18 mouse cellular contexts compared by ENCODE assay signal in genomic region chr11:60541831-60542230, GRCm38 (mm10). TPM values are rescaled to one million over a fixed set of nuclear protein-coding genes. Genes with fewer than 3 reads are reported as not detected.
DNase-seq lines count a peak whose midpoint lies in the region; ATAC-seq lines count a peak whose summit lies in the region.
"Had no signal": no experiment of that assay in that cellular context is flagged by ENCODE, and none has a peak within 500 bp of the region (broad histone marks: within the 10 kb centered on the region; RNA-seq: fewer than 3 reads in every experiment).

No protein-coding gene starts in this region.

- H3K4me3 ChIP-seq in heart, embryonic 11.5 days (ENCODE audit: low read depth, low read length): no peak overlapping the region
- no peak overlapping the region for H3K4me3 ChIP-seq in heart, embryonic 10.5 days
- no peak overlapping the region for H3K4me3 ChIP-seq in intestine, embryonic 15.5 days (replicated peaks)
- H3K4me3 ChIP-seq in intestine, embryonic 16.5 days (ENCODE audit: low read length): no peak overlapping the region
- H3K4me3 ChIP-seq: layer of hippocampus, adult 2 months; limb, embryonic 12.5 days; liver, embryonic 15.5 days; stomach, embryonic 15.5 days had no signal

- no peak overlapping the region for H3K9ac ChIP-seq in heart, embryonic 11.5 days (ENCODE audit: low read depth, low read length)
- H3K9ac ChIP-seq in intestine, embryonic 15.5 days: no peak overlapping the region
- H3K9ac ChIP-seq in intestine, embryonic 16.5 days (ENCODE audit: low read depth, low read length): no peak overlapping the region
- H3K9ac ChIP-seq: limb, embryonic 12.5 days; stomach, embryonic 15.5 days had no signal

- 88% methylated on average over 6 of the region's 6 CpGs for WGBS in heart, embryonic 11.5 days (ENCODE audit: insufficient replicate concordance)
- WGBS in heart, embryonic 10.5 days: 87% methylated on average over 6 of the region's 6 CpGs
- 83% methylated on average over 6 of the region's 6 CpGs for WGBS in intestine, embryonic 15.5 days
- WGBS in intestine, embryonic 16.5 days: 79% methylated on average over 6 of the region's 6 CpGs

- H3K36me3 ChIP-seq in heart, embryonic 11.5 days (ENCODE audit: control insufficient read depth, insufficient read depth, low read length): no peaks in the 10 kb centered on the region
- peaks cover 25% of the 10 kb centered on the region for H3K36me3 ChIP-seq in heart, embryonic 10.5 days
- 0 out of 2 replicates have a peak, but pooled peaks cover 2% of the 10 kb centered on the region for H3K36me3 ChIP-seq in intestine, embryonic 15.5 days
- H3K36me3 ChIP-seq in intestine, embryonic 16.5 days (ENCODE audit: control insufficient read depth, insufficient read depth, low read length): peaks cover 4% of the 10 kb centered on the region; the same call in 1 of the 2 replicates

- no peak for ATAC-seq in heart, embryonic 11.5 days (replicated peaks; ENCODE audit: insufficient number of reproducible peaks, low FRiP score, low TSS enrichment)
- no peak for ATAC-seq in intestine, embryonic 15.5 days
- no peak for ATAC-seq in intestine, embryonic 16.5 days

- DNase-seq in heart, embryonic 10.5 days (ENCODE audit: low spot score): no peak
- DNase-seq in testis, postnatal 10 days (ENCODE audit: low spot score): peak; percentile 26
- no peak for DNase-seq in testis, postnatal 14 days (ENCODE audit: low spot score)
- DNase-seq in cerebellum, postnatal 36 days: no peak
- DNase-seq: adrenal gland, postnatal 25 days; cerebellum, adult 2 months; heart, postnatal 4 days; kidney, adult 11 months; kidney, postnatal 10 days; lung, postnatal 10 days; right cerebral cortex, postnatal 14 days had no signal

- H3K4me2 ChIP-seq in heart, embryonic 11.5 days: peak overlapping the region; percentile 4; the same call in 1 of the 2 replicates
- peak overlapping the region; percentile 12 for H3K4me2 ChIP-seq in intestine, embryonic 15.5 days (replicated peaks)
- no peak overlapping the region for H3K4me2 ChIP-seq in intestine, embryonic 16.5 days (ENCODE audit: low read depth, low read length)

- H3K4me1 ChIP-seq in heart, embryonic 11.5 days (ENCODE audit: control insufficient read depth, insufficient read depth, low read length): peaks cover 27% of the 10 kb centered on the region
- peaks cover 45% of the 10 kb centered on the region for H3K4me1 ChIP-seq in heart, embryonic 10.5 days
- H3K4me1 ChIP-seq in intestine, embryonic 15.5 days (replicated peaks): peaks cover 33% of the 10 kb centered on the region
- H3K4me1 ChIP-seq in intestine, embryonic 16.5 days (ENCODE audit: control insufficient read depth, insufficient read depth, low read length): peaks cover 30% of the 10 kb centered on the region

- H3K27me3 ChIP-seq in heart, embryonic 11.5 days (ENCODE audit: control insufficient read depth, insufficient read depth, low read length): no peaks in the 10 kb centered on the region
- H3K27me3 ChIP-seq in heart, embryonic 10.5 days (ENCODE audit: insufficient read depth, poor library complexity, severe bottlenecking): no peaks in the 10 kb centered on the region
- no peaks in the 10 kb centered on the region for H3K27me3 ChIP-seq in intestine, embryonic 15.5 days (replicated peaks)
- no peaks in the 10 kb centered on the region for H3K27me3 ChIP-seq in intestine, embryonic 16.5 days (replicated peaks; ENCODE audit: control insufficient read depth, insufficient read depth, low read length)
- H3K27me3 ChIP-seq: limb, embryonic 12.5 days; liver, embryonic 15.5 days; stomach, embryonic 15.5 days had no signal

- no peak overlapping the region for H3K27ac ChIP-seq in heart, embryonic 11.5 days (ENCODE audit: low read depth, low read length)
- no peak overlapping the region for H3K27ac ChIP-seq in heart, embryonic 10.5 days
- no peak overlapping the region for H3K27ac ChIP-seq in intestine, embryonic 15.5 days
- H3K27ac ChIP-seq in intestine, embryonic 16.5 days (ENCODE audit: low read length): no peak overlapping the region
- H3K27ac ChIP-seq: layer of hippocampus, adult 2 months; limb, embryonic 12.5 days; liver, embryonic 15.5 days; stomach, embryonic 15.5 days had no signal

- H3K9me3 ChIP-seq in heart, embryonic 11.5 days (replicated peaks; ENCODE audit: control insufficient read depth, low read length): no peaks in the 10 kb centered on the region
- no peaks in the 10 kb centered on the region for H3K9me3 ChIP-seq in heart, embryonic 10.5 days
- H3K9me3 ChIP-seq in intestine, embryonic 15.5 days: no peaks in the 10 kb centered on the region
- no peaks in the 10 kb centered on the region for H3K9me3 ChIP-seq in intestine, embryonic 16.5 days (ENCODE audit: control insufficient read depth, low read length)
- H3K9me3 ChIP-seq: limb, embryonic 12.5 days; liver, embryonic 15.5 days; stomach, embryonic 15.5 days had no signal

RNA-seq across cellular contexts. Expression of gene Alkbh5, which starts 5.7 kb away (rescaled TPM):
- polyA plus RNA-seq in heart, embryonic 11.5 days (2014; fragmentation: Nextera tagmentation; extraction: Ambion mirVana): 31.6 and 35.0 TPM in 2 replicates
- polyA plus RNA-seq in heart, embryonic 10.5 days (2016; fragmentation: Nextera tagmentation; extraction: Ambion mirVana): 32.5 and 38.6 TPM in 2 replicates
- polyA plus RNA-seq in intestine, embryonic 15.5 days (2015; fragmentation: Nextera tagmentation; extraction: Ambion mirVana): 39.5 and 44.9 TPM in 2 replicates
- 25.9 and 33.0 TPM in 2 replicates for polyA plus RNA-seq in intestine, embryonic 16.5 days (2015; fragmentation: Nextera tagmentation; extraction: Ambion mirVana)
